Mouse (Mus musculus): ENCODE results near the gene Syt3. TPM values are rescaled to one million over a fixed set of nuclear protein-coding genes. Genes with fewer than 3 reads are reported as not detected.

Gene Syt3
- polyA plus RNA-seq, 1 experiment from 2014 or later = 3.0 TPM

DNA sequence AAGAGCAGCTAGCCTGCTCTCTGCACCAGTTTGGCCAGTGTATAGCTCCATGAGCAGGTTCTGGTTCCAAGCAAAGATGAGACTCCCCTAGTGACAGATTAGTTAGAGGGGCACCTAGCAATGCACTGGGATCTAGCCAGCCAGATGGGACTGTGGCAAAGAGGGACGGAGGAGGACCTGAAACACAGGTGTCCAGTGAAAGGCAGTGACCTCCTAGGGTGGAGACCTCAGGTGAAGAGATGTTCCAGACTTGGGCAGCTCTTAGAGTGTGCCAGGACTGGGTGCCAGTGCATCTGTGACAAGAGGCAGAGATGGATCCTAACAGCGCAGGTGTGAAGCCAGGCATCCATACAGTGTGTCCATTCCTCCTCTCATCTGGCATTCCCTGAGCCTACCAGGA, 55.8 kb downstream of the Syt3 start:
- Histone ChIP-seq H3K36me3 (no peaks in the 10 kb centered on the region), H3K9me3 (no peaks in the 10 kb centered on the region), H3K4me1 (replicated peaks) (peaks cover 26% of the 10 kb centered on the region), H3K27me3 (peaks cover 97% of the 10 kb centered on the region), H3K27ac (no peak overlapping the region), H3K4me2 (no peak overlapping the region), H3K4me3 (replicated peaks) (no peak overlapping the region), H3K9ac (replicated peaks) (no peak overlapping the region)
- 60% methylated on average over 2 of the region's 2 CpGs for WGBS
- ATAC-seq (ENCODE audit: insufficient number of reproducible peaks, insufficient read depth, low FRiP score, low TSS enrichment, low read depth) = no peak

DNA sequence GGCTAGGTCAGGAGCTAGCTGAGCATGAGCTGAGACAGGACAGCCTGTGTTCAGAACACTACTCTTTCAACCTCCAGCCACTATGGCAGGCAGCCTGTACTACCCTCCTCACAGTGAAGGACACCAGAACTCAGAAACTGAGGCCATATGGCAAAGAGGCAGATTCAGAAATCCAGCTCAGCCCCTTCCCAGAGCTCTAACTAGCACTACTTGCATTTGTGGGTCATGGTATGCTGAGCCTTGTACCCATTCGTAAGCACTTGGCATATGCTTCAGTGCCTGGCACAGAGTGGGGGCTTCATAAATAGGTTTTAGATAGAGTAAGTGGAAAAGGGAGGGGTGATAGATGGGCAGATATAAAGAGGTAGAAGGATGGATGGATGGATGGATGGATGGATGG, 56.6 kb downstream of the Syt3 start:
- no peak overlapping the region for H3K9ac ChIP-seq (replicated peaks)
- WGBS = 80% methylated on average over 1 of the region's 1 CpGs
- no peak overlapping the region for H3K4me3 ChIP-seq (replicated peaks)
- peaks cover 29% of the 10 kb centered on the region for H3K4me1 ChIP-seq (replicated peaks)
- no peaks in the 10 kb centered on the region for H3K9me3 ChIP-seq
- no peak overlapping the region for H3K27ac ChIP-seq
- no peaks in the 10 kb centered on the region for H3K36me3 ChIP-seq
- peaks cover 98% of the 10 kb centered on the region for H3K27me3 ChIP-seq
- no peak overlapping the region for H3K4me2 ChIP-seq
- no peak for ATAC-seq (ENCODE audit: insufficient number of reproducible peaks, insufficient read depth, low FRiP score, low TSS enrichment, low read depth)

DNA sequence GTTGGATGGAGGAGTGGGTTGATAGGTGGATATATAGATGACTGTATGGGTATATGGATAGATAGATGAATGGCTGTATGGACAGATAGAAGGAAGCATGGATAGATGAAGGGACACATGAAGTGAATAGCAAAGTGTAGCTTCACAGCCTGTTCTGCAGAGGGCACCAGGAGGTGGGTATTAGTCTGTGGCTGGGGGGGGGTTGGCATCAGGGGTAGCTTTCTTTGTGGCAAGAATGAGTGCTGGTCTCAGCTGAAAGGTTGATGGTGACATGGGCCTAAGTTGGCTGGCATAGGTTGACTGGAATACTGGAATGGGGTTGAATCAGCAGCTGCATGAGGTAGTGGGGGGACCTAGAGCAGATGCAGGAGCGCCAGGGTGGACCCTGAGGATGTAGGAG, 57.3 kb downstream of the Syt3 start:
- Histone ChIP-seq H3K27me3 (peaks cover 98% of the 10 kb centered on the region), H3K4me2 (peak overlapping the region; percentile 55), H3K4me1 (replicated peaks) (peaks cover 29% of the 10 kb centered on the region), H3K27ac (no peak overlapping the region), H3K9me3 (no peaks in the 10 kb centered on the region), H3K36me3 (no peaks in the 10 kb centered on the region), H3K9ac (replicated peaks) (no peak overlapping the region), H3K4me3 (replicated peaks) (0 out of 2 replicates have a peak overlapping the region, but pooled peaks have one; percentile 34)
- ATAC-seq (ENCODE audit: insufficient number of reproducible peaks, insufficient read depth, low FRiP score, low TSS enrichment, low read depth) = no peak
- 25% methylated on average over 1 of the region's 1 CpGs for WGBS

DNA sequence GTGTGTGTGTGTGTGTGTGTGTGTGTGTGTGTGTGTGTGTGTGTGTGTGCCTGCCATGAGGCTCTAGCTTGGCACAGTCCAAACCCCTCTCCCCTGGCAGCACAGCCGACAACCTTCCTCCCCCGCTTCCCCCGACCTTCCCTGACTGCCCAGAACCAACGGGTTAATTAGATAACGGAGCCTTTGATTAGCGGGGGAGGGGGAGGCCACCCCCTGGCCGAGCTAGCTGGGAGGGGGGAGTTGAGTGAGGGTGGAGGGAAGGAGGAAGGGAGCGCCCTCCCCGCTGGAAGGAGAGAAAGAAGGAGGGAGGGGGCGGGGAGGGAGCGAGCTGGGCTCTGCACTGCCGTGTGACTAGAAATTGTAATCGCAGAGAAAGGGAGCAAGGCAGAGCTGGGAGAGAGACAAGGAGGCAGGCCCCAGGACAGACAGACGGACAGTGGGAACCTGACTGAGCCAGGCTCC, 57.8 kb downstream of the Syt3 start:
- peak overlapping the region; percentile 34 for H3K4me3 ChIP-seq (replicated peaks)
- WGBS = 0% methylated on average over 14 of the region's 14 CpGs
- peaks cover 29% of the 10 kb centered on the region for H3K4me1 ChIP-seq (replicated peaks)
- no peaks in the 10 kb centered on the region for H3K9me3 ChIP-seq
- peak overlapping the region; percentile 50 for H3K9ac ChIP-seq (replicated peaks)
- H3K27me3 ChIP-seq = peaks cover 98% of the 10 kb centered on the region
- no peak overlapping the region for H3K27ac ChIP-seq
- H3K36me3 ChIP-seq = no peaks in the 10 kb centered on the region
- ATAC-seq (ENCODE audit: insufficient number of reproducible peaks, insufficient read depth, low FRiP score, low TSS enrichment, low read depth) = no peak
- peak overlapping the region; percentile 55 for H3K4me2 ChIP-seq

DNA sequence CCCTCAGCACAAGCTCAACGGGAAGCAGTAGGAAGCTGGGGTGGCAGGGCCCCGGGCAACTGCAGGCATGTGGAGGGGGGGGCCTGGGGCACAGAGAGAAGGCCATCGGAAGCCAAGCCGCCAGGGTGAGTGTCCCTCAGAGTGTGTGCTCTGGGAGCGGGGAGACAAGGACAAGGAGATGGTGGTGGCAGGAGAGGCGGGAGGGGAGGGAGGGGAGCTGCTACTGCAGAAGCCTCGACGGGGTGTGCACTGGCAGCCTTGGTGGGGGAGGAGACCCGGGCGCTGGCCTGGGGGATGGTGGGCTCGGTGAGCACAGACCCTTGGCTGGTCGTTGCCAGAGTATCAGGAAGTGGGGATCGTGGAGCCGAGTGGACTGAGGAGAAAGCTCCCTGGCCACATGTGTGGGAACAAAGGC, 58.5 kb downstream of the Syt3 start:
- Histone ChIP-seq H3K9ac (replicated peaks) (peak overlapping the region; percentile 50), H3K4me1 (replicated peaks) (peaks cover 29% of the 10 kb centered on the region), H3K27me3 (peaks cover 98% of the 10 kb centered on the region), H3K4me2 (peak overlapping the region; percentile 55), H3K36me3 (no peaks in the 10 kb centered on the region), H3K27ac (no peak overlapping the region), H3K9me3 (no peaks in the 10 kb centered on the region), H3K4me3 (replicated peaks) (peak overlapping the region; percentile 34)
- under 1% methylated on average over 14 of the region's 14 CpGs for WGBS
- ATAC-seq (ENCODE audit: insufficient number of reproducible peaks, insufficient read depth, low FRiP score, low TSS enrichment, low read depth) = no peak; the same call in 1 of the 2 replicates

DNA sequence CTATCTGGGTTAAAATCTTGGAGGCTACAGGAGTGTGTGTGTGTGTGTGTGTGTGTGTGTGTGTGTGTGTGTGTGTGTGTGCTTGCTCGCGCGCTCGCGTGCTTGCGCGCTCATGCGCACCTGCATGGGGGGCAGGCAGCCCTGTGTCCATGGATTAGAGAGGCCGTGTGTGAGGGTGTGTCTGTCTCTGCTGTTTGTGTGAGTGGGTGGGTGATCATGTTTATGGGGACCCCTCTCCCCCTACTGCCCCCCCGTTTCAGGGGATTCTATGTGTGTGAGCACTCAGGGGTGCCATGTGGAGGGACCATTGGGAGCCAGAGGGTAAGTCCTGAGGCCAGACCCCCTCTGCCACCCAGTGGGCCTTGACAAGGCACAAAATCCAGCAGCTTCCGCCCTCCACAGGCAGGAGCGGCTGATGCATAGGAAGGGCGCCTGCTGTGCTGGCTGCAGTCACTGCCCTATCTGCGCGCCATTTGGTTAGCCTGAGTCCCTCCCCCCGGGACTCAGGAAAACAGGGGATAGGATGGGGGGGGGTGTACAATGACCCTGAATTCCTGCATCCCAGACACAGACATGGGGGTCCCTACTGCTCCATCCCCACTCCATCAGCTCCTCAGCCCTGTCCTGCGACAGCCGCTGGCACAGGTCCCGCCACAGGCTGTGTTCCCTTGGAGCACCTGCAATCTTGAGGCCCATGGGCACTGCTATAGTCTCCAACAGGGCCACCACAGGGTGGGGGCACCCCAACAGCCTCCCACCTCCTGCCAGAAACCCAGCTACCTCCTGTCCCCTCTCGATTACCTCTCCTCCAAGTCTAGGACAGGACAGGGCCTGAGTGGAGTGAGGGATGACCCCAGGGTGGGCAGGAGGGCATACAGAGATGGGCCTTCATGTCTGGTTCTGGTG, 59.6 kb downstream of the Syt3 start:
- H3K27me3 ChIP-seq = peaks cover 97% of the 10 kb centered on the region
- H3K36me3 ChIP-seq = no peaks in the 10 kb centered on the region
- no peak overlapping the region for H3K27ac ChIP-seq
- H3K4me3 ChIP-seq (replicated peaks) = peak overlapping the region; percentile 34
- no peak overlapping the region for H3K9ac ChIP-seq (replicated peaks)
- peaks cover 29% of the 10 kb centered on the region for H3K4me1 ChIP-seq (replicated peaks)
- no peaks in the 10 kb centered on the region for H3K9me3 ChIP-seq
- peak overlapping the region; percentile 55 for H3K4me2 ChIP-seq
- 8% methylated on average over 20 of the region's 20 CpGs for WGBS
- no peak for ATAC-seq (ENCODE audit: insufficient number of reproducible peaks, insufficient read depth, low FRiP score, low TSS enrichment, low read depth)

GRCm38 (mm10) chr7:44444886-44445527, 61.1 kb downstream of the Syt3 start:
- no peak for ATAC-seq (ENCODE audit: insufficient number of reproducible peaks, insufficient read depth, low FRiP score, low TSS enrichment, low read depth)
- Histone ChIP-seq H3K27me3 (peaks cover 96% of the 10 kb centered on the region), H3K4me1 (replicated peaks) (peaks cover 29% of the 10 kb centered on the region), H3K9me3 (no peaks in the 10 kb centered on the region), H3K36me3 (no peaks in the 10 kb centered on the region), H3K4me2 (no peak overlapping the region), H3K4me3 (replicated peaks) (no peak overlapping the region; the same call in 1 of the 2 replicates), H3K27ac (no peak overlapping the region), H3K9ac (replicated peaks) (peak overlapping the region; percentile 27; the same call in 1 of the 2 replicates)
- 8% methylated on average over 29 of the region's 29 CpGs for WGBS

- H3K4me2 ChIP-seq = no peak overlapping the region
- peaks cover 91% of the 10 kb centered on the region for H3K27me3 ChIP-seq
- H3K27ac ChIP-seq = no peak overlapping the region
- H3K36me3 ChIP-seq = no peaks in the 10 kb centered on the region
- peaks cover 29% of the 10 kb centered on the region for H3K4me1 ChIP-seq (replicated peaks)
- ATAC-seq (ENCODE audit: insufficient number of reproducible peaks, insufficient read depth, low FRiP score, low TSS enrichment, low read depth) = no peak
- no peaks in the 10 kb centered on the region for H3K9me3 ChIP-seq
- no peak overlapping the region for H3K9ac ChIP-seq (replicated peaks)
- 12% methylated on average over 7 of the region's 7 CpGs for WGBS
- H3K4me3 ChIP-seq (replicated peaks) = no peak overlapping the region; the same call in 1 of the 2 replicates
These were observed 61.6 kb downstream of the Syt3 start for GRCm38 (mm10) chr7:44445528-44445923.

DNA sequence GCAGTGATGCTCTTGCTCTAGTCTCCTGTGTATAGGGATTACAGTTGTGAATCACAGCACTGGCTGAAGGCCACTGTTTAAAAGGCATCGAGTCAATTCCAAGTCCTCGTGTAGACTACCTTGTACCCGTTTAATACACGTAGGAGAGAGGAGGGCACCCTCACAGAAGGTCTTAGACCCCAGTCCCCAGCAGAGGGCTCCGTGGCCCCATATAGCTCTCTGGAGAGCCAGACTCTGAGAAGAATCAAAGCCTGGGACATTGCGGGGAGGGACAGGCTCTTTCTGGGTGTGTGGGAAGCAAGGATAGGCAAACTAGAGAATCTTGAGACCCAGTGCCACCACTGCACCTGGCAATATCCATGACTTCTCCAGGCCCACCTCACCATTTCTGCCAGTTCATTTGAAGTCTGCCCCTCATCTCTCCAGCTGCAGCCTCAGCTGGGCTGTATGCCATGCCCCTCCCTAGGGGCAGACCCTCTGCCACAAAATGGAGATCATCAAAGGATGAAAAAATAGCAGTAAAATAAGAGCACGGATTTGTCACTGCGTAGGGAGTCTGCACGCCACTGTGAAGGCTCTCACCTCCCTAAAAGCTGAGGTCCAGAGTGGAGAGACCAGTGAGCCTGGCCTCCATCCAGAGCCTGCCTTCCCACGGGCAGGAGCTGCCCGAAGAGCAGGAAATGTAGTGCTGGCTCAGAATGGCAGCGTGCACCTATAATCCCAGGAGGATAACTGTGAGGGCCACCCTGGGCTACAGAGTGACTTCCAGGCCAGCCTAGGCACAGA, 62.4 kb downstream of the Syt3 start:
- Histone ChIP-seq H3K27me3 (peaks cover 85% of the 10 kb centered on the region), H3K4me2 (no peak overlapping the region), H3K9me3 (no peaks in the 10 kb centered on the region), H3K9ac (replicated peaks) (no peak overlapping the region), H3K36me3 (no peaks in the 10 kb centered on the region), H3K4me3 (replicated peaks) (no peak overlapping the region), H3K27ac (no peak overlapping the region), H3K4me1 (replicated peaks) (peaks cover 29% of the 10 kb centered on the region)
- WGBS = 42% methylated on average over 12 of the region's 12 CpGs
- ATAC-seq (ENCODE audit: insufficient number of reproducible peaks, insufficient read depth, low FRiP score, low TSS enrichment, low read depth) = no peak

Measured in limb, embryonic 12.5 days (tissue).